Mouse (Mus musculus): Measurements from ENCODE around the gene Dolpp1. TPM values are rescaled to one million over a fixed set of nuclear protein-coding genes. Genes with fewer than 3 reads are reported as not detected.

Gene Dolpp1
- total RNA-seq, 2 experiments from 2014 or later, result 11.6 to 14.7 TPM

DNA sequence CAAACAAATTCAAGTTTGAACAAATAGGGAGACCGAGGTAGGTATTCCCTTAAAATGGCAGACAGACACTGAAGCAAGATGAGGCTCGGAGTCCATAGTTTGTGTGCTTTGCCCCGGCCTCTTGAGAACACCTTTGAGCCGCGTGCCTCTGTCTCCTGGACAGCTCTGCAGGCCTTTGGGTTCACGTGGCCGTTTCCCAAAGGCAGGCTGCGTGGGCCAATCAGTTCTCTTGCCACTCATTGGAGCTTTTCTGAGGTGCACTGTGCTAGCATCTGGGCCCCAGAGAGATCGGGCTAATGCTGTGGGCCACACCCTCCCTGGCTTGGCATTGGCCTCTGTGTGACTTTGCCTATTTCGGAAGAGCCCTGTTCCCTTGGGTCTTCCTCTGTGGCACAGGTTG, 16.2 kb upstream of the Dolpp1 start:
- intact Hi-C loops (cut with DNase I), result no loop called here
- DNase-seq, result no peak

DNA sequence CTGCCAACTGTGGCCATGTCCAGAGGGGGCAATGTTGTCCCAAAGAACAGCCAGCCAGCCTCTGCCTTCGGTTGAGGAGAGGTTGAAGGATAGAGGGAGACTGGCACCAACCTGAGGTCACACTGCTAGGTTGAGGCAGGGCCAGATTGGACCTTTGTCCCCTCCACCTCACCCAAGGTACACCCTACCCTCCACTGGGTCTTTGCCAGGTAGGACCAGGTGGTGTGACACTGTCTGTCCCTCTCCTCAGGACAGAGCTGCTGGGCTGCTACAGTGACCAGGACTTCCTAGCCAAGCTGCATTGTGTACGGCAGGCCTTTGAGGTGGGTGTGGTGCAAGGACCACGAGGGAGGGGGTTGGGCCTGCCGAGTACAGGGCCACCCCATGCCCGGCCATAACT, 14.3 kb upstream of the Dolpp1 start:
- intact Hi-C loops (cut with DNase I), result no loop called here
- DNase-seq, result no peak

DNA sequence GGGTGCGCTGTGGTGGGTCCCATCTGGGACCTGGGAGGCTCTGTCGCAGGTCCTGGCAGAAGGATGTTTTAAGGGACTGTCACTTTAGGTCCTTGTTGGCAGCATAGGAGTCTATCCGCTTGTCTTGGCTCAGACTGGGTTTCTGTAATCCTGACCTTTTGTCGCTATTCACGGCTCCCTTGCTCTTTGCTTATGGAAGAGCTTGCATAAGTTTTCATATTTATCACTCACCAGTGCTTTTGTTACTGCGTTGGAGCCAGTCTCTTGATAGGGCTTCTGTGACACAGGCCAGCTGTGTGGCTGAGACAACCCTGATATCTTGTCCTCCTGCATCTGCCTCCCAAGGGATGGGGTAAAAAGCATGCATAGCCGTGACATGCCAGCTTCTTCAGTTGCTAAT, 12.7 kb upstream of the Dolpp1 start:
- intact Hi-C loops (cut with DNase I), result no loop called here
- no peak for DNase-seq

DNA sequence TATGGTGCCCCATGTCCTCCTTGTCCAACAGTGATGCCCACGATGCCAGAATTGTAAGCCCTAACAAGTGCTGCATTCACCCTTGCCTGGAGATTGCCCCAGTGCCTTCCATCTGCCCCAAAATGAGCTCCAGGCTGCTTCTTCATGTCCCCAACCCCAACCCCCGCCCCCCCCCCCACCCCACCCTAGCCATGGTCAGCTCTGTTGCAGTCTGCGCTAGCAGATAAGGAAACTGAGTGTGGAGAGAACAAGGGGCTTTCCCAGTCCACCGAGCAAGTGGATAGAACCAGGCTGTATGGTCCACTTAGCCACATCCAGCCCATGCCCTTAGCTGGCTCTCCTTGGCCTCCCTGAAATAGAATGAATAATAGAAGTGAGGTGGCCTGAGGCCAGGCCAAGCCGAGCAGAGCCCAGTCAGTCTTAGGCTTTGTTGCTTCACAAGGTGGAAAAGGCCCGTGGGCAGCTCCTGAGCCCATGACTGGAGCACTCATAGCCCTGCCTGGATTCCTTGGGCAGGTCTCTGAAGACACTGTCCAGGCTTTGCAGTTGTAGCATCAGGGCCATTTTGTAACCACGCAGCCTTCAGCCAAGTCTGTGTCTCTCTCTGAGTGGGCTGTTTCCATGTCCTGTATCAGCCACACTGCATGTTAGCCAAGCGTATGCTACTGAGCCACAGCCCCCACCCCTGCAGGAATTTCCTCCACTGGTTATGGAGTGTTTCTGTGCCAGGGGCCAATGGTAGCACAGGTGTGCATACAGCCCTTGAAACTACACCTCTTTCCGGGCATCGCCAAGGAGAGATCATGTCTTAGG, 11.3 kb upstream of the Dolpp1 start:
- peak in 1 of 2 experiments; percentile 46 for DNase-seq
- intact Hi-C loops (cut with DNase I), result no loop called here

DNA sequence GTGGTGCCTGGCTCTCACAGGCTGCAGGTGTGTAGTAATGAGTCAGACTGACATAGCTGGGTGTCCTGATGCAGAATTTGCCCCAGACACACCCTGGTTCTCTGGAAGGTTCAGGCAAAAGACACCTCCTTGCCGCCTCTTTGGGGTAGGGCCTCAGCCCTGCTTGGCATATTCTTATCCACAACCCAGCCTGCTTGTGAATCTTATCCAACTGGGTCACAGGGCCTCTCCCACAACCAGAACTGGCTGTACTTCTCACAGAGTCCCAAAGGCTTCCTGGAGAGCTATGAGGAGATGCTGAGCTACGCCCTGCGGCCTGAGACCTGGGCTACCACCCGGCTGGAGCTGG, 10.7 kb upstream of the Dolpp1 start:
- intact Hi-C loops (cut with DNase I), result no loop called here
- peak in 1 of 2 experiments; percentile 51 for DNase-seq

DNA sequence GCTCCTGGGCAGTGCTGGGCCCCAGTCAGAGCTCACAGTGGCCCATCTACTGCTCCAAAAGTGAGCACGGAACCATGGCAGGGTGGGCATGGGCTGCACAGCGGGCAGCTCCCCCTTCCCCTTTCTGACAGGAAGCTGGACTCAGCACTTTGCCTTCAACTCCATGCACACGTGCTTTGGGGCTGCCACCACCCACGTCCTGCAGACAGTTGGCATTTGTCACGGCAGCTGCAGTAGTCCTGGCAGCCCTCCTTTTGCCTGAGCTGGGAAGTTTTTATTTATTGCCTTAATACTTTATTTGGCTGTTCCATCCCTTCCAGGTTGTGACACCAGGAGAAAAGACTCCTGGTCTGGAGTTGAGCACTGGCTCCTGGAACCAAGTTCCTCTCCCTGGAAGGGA, 7.2 kb upstream of the Dolpp1 start:
- DNase-seq, result no peak
- intact Hi-C loops (cut with DNase I), result no loop called here

DNA sequence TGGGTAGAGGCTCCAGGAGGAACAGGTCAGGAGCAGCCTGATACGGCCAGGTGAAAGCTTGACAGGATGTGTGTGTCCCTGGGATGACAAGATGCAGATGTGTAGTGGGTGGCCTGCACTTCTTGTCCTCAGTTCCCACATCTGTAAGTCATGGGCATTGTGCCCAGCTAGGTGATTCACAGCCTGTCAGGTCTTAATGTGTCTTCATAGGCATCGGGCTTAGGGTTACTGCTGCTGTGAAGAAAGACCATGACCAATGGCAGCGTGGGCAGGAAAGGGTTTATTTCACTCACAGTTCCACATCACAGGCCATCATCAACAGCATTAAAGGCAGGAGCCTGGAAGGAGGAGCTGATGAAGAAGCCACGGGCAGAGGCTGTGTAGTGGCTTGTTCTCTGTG, 6.5 kb upstream of the Dolpp1 start:
- DNase-seq, result no peak
- intact Hi-C loops (cut with DNase I), result no loop called here

DNA sequence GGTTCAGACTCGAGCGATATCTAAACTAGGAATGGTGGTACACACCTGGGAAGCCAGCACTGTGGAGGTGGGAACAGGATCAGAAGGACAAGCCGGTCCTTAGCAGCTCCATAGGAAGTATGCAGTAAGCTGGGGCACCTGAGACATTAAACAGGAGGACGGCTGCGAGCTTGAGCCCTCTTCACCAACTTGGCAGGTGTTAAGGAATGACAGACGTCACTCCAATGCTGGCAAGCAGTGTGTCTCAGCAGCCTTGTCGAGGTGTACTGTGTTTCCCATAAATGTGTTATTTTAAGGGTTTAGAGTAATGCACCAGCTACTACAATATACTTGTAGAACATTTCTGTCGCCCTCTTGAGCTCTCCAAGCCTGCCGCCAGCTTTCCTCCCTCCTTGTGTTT, 5.1 kb upstream of the Dolpp1 start:
- intact Hi-C loops (cut with DNase I), result no loop called here
- no peak for DNase-seq

DNA sequence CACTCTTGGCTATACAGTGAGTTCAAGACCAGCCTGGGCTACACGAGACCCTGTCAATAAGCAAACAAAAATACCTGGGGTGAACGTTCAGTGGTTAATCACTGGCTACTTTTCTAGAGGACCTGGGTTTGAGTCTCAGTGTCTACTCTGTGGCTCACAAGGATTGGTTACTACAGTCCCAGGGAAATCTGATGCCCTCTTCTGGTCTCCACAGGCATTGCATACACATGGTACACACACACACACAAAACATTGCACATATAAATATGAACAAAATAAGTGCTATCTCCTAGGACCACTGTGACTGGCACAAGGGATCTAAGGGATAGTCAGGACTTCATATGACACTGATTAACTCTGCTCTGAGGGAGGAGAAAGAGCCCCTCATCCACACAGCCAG, 3.1 kb upstream of the Dolpp1 start:
- intact Hi-C loops (cut with DNase I), result no loop called here
- DNase-seq, result no peak

DNA sequence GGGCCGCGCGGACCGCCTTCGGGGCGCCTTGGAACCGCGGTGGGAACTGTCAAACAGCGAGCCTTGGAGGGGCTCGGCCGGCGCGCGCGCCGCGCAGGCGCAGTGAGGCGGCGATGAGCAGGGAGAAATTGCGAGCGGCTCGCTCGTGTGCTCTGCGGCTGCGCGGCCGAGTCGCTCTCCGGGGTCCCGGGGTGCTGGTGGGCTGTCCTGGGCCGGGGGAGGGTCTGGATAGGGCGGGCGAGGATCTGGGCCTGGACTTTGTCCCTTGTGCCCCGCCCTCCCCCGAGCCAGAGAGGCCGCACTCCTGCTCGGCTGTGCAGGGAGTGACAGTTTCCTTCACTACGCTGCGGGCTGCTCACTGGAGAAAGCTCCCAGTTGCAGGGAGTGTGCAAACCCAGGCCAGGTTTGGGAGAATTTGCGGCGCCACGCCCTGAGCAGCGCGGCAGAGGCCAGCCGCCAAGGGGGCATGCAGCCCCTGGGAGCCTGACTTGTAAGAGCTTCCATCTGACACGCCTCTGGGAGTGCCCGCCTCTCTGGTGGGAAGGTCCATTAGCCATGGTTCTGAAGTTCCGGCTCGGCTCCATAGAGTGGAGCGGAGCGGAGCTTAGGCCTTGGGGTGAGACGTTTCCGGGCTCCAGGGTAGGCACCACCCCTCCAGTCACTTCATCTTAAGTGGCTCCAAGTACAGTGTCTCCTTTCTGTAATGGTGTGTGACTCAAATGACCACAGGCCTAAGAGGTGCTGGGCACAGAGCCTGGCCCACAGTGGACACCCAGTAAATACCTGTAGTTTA, 719 bp downstream of the Dolpp1 start:
- peak; percentile 81 to 82 for DNase-seq
- intact Hi-C loops (cut with DNase I), result no loop called here

DNA sequence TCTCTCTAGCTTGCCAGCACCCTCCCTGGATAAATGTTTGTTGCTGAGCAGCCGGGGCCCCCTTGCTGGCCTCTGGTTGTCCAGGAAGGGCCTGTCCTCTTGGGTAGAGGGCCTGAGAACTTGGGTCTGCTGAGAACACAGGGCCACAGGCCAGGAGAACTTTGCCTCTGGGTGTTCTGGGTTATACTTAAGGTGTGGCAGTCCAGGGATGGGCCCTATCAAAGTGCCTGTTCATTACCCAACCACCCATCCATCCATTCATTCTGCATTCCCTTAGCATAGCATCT, 1.3 kb downstream of the Dolpp1 start:
- intact Hi-C loops (cut with DNase I), result no loop called here
- DNase-seq, result no peak

DNA sequence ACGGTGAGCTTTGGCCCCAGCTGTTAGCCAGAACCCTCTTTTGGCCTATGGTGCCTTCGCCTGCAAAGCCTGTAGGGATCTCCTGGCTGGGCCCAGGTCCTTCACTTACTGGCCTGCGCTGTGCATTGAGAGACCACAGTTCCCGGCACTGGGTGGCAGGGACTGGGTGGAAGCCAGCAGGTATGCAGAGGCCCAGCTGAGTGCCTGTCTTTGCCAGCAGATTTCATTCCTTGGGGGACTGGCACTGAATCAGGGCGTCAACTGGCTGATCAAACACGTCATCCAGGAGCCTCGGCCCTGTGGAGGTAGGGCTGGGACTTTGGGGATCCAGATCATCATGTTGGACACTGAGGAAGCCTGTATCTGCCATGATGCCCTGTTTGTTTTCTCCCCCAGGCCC, 3.7 kb downstream of the Dolpp1 start:
- no peak for DNase-seq
- intact Hi-C loops (cut with DNase I), result no loop called here

DNA sequence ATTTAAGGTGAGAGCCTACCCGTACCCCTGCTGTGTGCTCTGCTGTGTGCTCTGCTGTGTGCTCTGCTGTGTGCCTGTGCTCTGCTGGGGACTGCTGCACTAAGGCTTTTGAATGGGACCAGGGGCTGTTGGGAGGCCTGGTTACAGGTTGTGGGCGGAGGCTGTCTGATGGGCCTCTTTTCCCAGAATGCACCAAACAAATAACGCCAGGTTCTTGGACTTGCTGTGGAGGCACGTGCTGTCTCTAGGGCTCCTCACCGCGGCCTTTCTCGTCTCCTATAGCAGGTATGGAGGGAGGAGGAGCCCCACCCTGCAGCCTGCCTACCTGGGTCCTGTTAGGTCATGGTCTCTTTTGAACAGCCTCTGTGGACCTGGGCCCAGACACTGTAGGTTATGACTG, 4.2 kb downstream of the Dolpp1 start:
- no peak for DNase-seq
- intact Hi-C loops (cut with DNase I), result no loop called here

DNA sequence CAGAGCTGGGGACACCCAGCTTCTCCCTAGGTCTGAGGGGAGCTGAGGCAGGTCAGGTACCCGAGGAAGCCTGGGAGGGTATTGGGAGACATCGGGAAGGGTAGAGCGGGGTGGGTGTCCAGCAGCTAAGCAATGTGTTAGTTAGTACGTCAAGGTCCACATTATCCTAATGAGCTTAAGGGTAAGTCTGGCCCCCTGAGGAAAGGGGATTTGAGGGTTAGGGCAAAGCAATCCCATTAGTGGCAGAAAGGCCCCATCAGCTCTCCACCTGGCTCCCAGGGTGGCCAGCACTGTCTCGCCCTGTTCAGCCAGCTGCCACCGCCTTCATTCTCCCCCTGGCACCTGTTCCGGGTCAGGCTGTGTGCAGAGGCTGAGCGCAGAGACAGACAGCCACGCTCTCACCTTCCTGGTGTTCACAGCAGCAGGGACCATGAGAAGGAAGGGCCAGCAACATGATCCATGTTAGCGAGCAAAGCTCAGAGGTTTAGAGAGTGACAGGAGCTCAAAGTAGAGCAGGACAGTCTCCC, 6.0 kb downstream of the Dolpp1 start:
- DNase-seq, result no peak
- intact Hi-C loops (cut with DNase I), result no loop called here

DNA sequence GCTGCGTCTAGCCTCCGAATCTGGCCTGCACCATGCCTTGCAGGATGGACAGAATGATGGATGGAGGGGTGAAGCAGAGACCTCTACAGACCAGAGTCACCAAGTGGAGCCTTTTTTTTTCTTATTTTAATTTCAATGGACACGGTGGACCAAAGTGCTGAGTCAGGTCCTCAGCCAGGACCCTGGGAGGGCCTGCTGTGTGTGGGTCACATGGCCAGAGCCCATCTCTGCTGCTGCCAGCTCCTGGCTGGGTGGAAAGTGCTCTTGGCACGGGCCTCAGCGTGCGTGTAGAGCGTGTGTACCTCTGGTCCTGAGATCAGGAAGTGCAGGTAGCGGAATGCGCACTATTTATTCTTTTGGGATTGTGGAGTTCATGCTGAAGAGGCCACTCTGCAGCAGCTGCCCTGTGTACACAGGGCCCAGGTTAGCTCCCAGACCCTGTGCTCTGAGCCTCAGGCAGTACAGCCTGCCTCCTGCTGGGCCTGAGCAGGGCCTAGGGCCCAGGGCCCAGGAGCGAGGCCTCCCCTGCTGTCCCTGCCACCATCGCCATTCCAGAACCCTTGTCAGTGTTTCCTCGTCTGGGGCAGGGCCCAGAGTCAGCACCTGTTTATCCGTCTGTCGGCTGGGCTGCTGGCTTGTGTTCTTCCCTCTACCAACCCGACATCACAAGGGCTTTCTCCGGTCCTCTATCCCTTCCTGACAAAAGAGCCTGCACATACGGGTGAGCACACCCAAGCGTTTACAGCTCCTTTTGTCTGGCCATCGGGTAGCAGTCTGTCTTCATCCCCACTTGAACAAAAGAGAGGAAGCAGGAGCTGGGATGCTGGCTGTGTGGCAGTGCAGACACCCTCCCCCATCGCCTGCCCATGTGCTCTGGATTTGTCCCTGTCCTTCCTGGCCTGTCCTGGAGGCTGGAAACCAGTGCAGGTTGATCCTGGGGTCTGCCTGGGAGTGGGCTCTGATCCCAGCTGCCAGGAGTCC, 7.4 kb downstream of the Dolpp1 start:
- intact Hi-C loops (cut with DNase I), result no loop called here

DNA sequence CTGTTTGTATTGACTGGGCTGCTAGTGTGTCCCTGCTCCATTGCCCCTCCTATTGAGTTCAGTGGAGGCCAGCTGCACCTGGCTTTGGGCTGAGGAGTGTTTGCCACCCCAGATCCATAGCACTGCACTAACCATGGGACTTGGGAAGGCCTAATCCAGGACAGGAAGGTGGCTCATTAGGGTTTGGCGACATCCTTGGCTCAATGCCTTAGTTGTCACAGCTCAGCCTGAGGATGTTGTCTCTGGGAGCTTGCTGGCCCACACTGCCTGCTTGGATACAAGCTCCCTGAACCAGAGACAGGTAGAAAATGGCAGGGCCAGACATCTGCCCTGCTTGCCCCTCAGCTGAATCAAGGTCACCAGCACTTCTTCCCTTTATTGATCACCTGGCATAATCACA, 9.5 kb downstream of the Dolpp1 start:
- no peak for DNase-seq
- intact Hi-C loops (cut with DNase I), result no loop called here

More for the DNA sequence above, 7.4 kb downstream of the Dolpp1 start:
- DNase-seq, result no peak

DNA sequence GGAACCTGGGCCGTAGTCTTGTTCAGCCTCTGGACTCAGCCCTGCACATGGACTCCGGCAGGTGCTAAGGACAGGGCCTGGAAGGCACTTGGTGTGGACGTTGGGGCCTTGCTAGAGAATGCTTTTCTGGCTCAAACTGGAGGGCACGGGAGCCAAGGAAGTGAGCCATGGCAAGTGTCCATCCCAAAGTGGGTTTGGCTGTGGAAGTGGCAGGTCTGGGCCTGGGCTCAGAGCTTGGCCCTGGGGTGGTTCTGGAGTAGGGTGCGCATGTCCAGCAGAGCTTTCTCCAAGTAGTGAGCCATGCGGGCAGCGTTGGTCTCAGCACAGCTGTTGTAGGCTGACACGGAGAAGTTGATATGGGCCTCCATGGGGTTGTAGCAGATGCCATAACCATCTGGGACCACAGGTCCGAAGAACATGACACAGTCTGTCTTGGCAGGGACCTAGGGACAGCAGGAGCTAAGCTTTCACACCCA, 10.3 kb downstream of the Dolpp1 start:
- no peak for DNase-seq
- intact Hi-C loops (cut with DNase I), result no loop called here

DNA sequence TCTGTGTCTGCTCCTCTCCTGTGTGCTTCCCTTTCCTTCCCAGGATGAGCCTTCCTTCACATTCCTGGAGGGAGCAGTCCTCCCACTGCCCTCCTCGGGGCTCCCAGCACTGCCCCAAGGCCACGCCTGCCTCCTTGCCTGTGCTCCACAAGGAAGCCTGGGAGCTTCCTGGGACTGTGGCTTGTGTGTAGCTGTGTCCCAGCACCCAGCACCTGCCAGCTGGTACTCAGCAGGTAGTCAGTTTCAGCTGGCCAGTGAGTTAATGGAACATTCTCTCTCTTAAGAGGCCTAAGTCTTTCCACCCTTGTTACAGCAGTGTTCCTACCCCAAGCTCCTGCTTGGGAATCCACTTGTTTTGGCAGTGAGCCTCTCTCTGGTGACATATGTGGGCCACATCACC, 10.8 kb downstream of the Dolpp1 start:
- intact Hi-C loops (cut with DNase I), result no loop called here
- no peak for DNase-seq

DNA sequence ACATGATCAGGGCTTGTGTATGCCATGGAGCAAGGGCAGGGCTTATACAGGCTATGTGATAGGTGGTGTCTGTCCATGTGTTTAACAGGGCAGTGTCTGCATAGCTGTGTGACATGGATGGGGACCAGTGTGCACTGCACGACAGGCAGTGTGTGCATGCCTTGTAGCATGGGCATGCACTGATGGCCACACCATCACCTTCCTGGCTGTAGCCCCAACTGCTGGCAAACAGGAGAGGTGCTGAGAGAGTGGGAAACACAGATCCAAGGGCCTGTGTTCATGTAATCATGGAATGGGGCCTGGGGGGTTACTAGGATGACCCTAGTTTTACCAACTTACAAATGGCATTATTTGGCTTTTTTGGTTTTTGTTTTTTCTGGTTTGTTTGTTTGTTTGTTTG, 11.8 kb downstream of the Dolpp1 start:
- DNase-seq, result no peak
- intact Hi-C loops (cut with DNase I), result no loop called here

DNA sequence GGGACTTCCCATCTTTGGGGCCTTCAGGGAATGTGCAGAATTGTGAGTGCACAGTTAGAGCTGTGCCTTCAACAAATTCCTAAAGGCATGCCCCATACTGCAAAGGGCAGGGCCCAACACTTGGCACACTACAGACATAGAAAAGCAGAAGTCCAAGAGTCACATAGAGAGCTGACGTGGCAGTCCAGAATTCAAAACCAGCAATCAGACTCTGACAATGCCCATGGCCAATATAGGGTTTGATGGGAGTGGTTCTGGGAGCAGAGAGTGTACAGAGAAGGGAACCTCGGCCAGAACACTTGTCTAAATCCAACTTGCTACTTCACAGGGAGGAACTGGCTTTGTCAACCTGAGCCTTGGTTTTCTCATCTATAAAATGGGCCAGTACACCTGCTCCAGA, 15.2 kb downstream of the Dolpp1 start:
- no peak for DNase-seq
- intact Hi-C loops (cut with DNase I), result no loop called here

DNA sequence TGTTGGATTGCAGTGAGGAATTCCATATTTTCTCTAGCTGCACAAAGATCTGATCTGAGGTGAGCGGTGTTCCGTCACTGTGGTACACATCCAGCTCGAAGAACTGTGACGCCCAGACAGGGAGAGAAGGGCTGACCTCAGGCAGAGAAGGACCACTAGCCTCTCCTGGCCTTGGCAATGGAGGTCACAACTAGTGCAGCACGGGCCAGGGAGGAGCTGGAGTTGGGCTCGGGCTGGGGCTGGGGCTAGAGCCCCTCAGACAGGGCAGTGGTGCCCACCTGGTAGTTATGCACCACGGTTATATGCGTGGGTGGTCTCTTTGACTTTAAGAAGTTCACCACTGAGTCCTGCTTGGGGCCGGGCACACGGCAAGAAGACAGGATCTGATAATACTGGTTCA, 15.7 kb downstream of the Dolpp1 start:
- intact Hi-C loops (cut with DNase I), result no loop called here
- no peak for DNase-seq

Data from heart, postnatal 10 days (tissue).